Mouse (Mus musculus): ENCODE data around the gene Parp14. TPM values are rescaled to one million over a fixed set of nuclear protein-coding genes. Genes with fewer than 3 reads are reported as not detected.

Gene Parp14
- total RNA-seq, 4 experiments from 2014 or later, result 11.7 to 16.3 (median 15.5) TPM

DNA sequence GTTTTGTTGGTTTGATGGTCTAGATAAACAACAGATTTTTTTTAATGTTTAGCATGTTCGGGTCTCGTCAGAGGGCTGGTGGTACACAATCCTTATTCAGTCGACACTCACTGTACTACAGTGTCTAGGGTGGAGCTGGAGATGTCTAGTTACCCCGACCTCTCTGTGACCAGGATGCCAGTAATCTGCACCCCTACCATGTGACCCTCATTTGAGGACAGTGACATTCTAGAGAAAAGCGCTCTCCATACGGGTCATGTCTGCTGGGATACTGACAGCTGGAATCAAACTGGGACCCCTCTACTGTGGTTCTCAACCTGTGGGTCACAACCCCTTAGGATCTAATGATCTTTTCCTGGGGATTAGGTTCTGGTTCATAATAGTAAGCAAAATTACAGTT is 1.7 kb downstream of the Parp14 start:
- no peak for DNase-seq

DNA sequence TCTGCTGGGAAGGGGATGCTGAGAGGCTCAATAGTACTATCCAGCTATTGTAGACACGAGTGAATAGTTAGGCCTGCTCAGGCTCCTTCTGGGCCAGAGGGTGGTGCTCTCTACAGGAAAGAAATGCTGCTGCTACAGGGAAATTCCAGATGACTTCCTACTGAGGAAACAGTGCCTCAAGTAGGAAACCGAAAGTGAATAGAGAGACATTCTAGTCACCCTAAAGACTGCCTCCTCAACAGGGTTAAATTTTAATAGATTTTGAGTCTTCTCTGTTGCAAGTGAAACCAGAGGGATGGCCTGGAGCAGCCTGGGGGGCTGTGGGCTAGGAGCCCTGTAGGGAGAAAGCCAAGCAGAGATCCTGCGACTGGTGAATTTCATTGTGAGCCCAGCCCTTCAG is 2.2 kb downstream of the Parp14 start:
- DNase-seq, result no peak

DNA sequence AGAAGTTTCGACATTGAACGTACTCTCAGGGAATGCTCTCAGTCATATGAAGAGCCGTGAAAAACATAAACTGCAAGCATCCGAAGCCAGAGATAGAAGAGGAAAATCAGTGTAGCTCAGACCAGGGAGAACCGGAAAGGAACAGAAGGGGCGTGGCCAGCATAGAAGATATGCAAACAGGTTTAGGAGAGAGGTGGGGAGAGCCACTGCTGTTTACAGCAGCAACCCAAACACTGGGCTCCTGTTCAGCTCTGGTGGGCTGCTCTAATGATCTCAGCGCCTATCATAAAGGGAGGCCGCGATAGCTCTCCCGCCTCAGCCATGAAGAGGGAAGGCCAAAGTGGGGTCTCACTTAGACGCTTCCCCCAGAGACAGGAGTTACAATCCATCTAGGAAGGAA is 3.6 kb downstream of the Parp14 start:
- DNase-seq, result no peak

DNA sequence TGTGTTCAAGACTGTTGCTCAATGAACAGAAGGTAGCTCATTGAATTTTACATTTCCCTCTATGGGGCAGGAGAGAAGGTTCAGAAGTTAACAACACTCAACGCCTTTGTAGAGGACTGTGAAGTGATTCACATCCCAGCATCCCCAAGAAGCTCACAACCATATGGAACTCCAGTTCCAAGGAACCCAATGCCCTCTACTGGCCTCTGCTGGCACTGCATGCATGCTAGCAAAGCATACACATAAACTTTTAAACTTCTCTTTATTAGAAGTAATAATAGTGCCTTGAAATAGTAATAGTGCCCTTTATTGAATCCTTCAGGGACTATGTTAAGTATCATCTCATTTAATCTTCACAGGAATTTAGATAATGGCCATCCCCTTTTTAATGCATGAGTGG is 9.3 kb downstream of the Parp14 start:
- no peak for DNase-seq

DNA sequence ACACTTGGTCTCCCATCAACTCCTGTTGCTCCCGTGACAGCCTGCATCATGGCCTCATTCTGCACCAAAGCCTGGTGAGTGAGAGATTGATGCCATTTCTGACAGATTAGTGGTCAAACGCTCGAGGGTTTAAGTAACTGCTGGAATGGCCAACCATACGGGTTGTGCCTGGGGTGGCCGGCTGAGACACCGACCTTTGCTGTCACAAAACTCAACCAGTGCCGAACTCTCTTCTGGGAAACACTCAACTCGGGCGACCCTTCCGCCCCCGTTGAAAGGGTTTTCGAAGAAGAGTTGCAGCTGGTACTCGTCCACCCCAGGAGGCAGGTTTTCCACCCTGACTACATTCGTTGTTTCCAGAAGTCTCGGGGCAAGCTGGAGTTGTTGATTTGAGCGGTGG is 11.1 kb downstream of the Parp14 start:
- no peak for DNase-seq

DNA sequence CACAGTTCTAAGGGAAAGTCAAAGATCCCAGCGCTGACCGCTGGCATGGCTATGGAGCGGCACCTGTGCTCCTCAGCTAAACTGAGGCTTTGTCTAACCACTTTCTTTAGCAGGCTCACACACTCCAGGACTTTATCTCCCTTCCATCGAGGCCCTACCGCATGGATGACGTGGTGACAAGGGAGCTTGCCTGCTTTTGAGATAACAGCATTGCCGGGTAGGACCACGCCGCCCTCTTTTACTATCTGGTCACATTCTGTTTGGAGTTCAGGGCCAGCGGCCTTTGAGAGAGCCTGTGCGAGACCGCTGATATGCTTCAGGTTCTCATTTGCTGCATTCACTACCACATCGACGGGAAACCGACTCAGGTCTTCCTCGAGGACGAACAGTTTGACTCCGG is 14.6 kb downstream of the Parp14 start:
- no peak for DNase-seq

DNA sequence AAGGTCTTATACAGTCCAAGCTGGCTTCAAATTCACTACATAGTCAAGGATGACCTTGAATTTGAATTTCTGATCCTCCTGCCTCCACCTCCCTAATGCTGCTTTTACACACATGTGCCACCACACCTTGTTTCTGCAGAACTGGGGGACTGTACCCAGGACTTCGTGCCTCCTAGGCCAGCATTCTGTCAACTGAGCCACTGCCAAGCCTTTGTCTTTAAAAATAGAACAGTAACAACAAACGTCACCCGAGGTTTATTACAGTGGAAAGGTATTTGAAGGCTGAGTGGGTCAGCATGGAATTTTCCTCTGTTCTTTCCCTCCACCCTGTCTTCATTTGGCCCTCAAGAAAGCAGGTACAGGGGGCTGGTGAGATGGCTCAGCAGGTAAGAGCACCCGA is 15.5 kb downstream of the Parp14 start:
- DNase-seq, result no peak

DNA sequence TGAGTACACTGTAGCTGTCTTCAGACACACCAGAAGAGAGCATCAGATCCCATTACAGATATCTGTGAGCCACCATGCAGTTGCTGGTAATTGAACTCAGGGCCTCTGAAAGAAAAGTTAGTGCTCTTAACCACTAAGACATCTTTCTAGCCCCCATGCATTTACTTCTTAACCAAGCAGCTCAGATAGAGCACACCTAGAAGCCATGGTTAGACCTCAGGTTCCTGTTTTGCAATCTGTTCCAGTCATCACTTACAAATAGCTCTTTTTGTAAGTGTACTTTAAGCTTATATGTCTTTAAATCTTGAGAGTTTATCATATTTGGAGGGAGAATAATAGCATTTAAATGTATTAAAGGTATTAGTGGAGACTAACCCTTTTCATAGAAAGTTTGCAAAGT is 24.2 kb downstream of the Parp14 start:
- DNase-seq, result no peak

DNA sequence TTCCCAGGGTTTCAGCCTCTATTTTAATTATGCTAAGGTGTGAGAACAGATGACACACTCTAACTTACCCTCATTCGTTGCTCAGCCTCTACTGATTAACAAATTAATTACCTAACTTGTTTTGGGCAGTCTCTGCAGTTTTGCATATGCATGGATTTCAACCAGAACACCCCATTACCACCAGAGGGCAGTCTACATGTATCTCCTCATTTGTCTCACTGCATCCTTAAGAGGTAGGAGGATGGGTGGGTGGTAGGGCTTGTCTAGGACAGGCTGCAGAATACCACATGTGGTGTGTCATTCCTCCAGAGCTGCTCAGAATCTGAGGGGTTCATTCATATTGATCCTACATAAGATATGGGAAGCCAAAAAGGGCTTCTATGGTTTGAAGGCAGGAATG is 31.7 kb downstream of the Parp14 start:
- DNase-seq, result no peak

DNA sequence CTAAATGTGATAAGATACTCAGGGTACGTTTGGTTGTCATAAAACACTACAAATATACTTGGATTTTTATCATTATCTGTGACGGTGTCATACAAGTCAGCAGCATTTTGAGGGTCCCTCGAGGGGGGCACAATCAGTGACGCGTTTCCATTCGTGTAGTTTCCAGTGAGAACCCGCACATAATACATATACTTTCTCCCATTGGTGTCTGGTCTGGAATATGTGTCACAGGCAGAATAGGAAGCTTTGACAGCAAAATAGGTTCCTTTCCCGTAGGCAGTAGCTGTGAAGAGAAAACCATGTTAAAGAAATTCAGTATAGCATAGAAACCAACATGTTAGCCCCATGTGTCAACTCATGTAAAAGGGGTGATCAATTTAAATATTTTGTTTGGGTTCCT is 36.7 kb downstream of the Parp14 start:
- DNase-seq, result no peak

DNA sequence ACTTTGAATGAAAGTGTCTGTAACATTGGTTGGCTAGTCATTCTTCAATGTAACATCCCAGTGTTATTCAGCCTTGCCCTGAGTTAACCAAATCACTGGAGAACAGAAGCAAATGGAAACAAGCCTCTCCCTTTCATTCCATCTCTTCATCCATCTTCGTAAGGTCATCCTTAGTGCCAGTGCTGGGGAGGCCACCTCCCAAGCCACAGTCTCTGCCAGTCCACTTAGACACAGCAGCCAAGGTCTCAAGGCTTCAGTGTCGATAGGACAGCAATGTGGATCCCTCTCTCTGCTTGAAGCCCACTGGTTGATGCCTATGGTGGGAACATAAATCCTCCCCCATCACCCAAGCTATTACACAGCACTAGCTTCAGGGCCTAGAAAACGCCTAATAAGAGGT is 38.4 kb downstream of the Parp14 start:
- peak; percentile 53 for DNase-seq

DNA sequence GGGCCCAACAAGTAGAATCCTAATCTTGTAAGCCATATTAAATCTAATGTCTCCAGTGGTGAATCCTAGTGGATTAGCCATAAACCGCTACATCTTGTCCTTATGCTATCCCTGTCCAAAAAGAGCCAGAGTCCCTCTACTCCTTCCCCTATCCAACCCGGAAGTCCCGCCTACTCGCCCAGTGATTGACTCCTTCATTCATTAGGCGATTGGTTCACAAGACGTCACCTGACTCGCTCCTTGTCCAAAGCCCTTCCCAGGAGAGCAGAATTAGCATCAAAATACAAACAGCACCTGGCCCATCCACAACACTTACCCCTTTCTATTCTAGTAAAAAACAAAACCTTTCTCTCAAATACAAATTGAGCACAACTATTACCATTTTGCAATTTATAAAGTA is 41.3 kb downstream of the Parp14 start:
- no peak for DNase-seq

DNA sequence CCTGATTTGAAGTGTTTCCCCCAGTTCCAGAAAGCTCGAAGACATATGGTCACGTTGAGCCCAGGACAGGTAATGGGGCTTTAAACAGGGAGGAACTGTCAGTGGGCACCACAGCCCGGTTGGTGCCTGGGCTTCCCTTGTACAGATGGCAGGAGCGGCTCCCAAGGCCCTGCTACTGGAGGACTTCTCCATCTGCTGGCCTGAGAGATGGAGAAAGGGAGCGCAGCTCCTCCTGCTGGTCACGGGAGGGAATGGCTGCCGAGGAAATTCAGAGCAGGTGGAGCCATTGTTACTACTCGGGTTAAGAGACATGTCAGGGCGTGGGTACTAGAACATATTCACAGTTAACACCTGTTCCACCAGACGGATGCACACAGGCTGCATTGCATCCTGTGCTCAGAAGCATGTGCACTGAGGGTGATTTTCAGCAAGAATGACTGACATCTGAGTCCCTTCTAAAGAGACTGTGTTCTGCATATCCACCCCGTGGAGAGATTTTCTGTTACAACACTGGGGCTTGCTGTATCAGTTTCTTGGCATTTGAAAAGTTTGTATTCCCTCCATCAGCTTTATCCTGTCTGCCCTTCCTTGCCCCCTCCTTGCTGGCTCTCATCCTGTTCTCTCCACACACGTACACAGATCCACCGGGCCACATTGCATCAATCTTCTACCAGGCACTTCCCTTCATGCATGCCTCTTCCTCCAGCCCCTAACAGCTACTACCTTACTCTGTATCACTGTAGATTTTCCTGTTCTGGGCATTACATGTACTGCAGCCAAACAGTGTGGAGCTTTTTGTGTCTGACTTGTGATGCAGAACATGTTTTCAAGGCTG is 53.9 kb downstream of the Parp14 start:
- DNase-seq, result peak; percentile 70

DNA sequence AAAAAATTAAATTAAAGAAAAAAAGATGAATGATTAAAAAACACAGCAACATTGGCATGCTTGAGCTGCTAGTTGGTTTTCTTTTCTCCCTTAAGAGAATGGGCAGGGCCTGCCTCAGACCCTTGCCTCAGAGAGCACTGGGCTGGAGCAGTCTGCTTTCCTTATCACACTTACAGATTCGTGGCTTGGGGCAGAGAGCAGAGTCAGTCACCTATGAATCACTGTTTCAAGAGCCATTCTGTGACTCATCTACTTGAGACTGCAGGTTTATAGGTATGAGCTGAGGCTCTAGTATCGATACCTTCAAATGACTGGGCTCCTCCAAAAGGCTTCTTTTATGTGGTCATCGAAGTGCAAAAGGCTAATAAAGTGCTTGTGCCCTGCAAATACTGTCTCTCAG is 58.2 kb downstream of the Parp14 start:
- DNase-seq, result no peak

DNA sequence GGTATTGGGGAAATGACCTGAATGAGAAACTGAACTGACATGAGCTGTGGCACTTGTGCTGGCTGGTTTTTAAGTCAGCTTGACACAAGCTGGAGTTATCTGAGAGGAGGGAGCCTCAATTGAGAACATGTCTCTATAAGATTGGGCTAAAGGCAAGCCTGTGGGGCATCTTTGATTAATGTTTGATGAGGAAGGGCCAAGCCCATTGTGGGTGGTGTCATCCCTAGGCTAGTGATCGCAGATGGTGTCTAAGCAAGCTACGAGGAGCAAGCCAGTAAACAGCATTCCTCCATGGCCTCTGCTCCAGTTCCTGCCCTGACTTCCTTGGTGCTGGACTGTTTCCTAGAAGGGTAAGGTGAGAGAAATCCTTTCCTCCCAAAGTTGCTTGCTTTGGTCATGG is 62.5 kb downstream of the Parp14 start:
- no peak for DNase-seq

DNA sequence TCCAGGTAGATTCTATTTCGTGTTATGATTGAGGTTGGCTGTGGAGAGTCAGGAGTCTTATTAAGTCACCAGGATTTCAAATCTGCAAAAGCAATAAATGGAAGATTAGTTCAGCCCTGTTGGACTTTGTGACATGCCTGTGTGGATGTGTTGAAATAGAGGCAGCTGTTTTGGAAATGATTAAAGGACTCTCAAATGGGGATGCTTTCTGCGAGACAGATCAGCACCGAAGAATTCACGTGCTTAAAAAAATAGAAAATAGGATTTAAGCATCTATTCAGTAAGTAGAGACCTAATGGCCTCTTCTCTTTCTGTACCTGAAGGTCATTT is 63.7 kb downstream of the Parp14 start:
- DNase-seq, result no peak

DNA sequence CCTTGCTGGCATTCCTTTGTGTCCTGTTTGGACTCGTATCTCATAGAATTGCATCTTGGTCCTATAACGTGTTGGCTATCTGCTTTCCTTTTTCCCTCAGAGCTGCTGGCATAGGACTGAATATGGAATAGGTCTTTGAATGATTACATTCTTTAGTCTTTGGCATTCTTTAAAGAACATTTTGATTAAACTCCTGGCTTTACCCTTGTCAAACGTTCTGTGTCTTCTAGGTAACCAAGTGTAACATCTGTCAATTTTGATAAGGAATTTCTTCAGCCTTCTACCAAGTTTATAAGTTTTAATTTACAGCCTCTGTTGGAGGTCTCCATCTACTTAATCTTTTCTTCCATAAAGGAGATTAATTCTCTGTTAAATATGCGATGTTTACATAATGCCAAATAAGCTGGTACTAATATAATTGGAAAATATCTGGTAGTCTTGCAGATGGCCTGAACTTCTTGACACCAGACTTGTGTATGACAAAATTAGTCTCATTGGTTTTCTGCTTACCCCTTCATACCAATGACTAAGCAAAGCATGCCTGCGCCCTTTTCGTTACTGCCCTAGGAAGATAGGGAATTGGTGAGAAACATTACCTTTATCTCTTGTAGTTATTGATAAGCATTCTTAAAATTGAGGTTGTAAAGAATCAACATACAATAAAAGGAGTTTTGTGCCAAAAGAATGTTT is 64.2 kb downstream of the Parp14 start:
- no peak for DNase-seq

DNA sequence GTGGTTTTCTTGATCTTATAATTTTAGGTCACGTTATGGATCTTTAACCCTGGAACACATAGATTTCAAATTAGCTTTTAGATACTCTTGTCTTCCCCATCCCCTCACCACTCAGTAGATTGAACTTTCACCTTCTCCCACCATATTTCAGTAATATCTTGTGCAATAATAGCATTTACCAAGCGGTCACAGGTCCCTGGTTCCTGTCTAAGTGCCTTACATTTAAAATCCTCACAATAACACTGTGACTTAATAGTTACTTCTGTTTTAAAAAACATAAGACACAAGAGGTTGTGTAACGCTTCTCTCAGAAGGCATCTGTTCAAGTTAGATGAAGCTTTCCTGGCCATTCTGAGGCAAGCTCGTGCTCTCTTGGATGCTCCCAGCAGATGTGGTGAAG is 67.6 kb downstream of the Parp14 start:
- DNase-seq, result no peak

DNA sequence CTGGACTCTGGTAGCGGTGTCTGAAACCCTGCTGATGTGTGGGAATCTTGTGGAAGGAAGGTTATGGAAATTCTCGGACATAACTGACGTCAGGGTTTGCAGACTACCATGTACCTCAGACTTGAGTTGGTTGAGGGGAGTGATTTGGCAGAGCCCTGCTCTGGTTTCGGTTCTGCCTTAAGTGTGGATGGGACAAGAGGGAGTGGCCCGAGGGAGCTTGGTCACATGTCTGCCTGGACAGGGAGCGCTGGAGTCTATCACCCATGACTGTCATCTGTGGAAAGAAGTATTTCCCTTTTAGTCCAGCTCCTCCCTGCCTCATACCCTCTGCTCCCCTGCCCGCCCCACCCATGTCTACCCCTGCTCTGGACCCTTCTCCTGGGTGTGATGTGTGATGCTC is 69.2 kb downstream of the Parp14 start:
- no peak for DNase-seq

DNA sequence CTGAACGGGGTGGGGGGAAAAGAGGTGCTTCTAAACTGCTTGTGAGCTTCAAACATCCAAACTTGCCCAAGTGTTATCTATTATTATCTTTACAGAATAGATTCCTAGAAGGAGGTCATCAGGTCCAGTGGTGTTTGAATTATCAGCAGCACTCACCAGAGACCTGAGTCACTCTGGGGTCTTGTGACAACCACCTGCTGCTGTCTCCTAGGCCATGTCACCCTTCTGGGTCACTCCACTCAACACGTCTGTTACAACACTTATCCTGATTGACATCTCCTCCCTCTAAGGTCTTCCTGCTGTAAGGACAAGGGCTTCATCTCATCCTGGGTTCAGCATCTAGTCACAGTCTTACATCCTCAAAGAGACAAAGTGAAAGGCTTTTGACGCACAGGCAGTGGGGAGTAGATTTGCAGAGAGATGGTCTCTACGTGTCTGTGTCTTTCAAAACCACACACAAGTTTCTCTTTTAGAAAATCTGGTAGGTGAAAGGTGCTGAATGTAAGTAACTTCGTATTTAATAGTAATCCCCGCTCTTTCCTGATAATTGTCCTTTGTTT is 79.3 kb downstream of the Parp14 start:
- DNase-seq, result no peak

DNA sequence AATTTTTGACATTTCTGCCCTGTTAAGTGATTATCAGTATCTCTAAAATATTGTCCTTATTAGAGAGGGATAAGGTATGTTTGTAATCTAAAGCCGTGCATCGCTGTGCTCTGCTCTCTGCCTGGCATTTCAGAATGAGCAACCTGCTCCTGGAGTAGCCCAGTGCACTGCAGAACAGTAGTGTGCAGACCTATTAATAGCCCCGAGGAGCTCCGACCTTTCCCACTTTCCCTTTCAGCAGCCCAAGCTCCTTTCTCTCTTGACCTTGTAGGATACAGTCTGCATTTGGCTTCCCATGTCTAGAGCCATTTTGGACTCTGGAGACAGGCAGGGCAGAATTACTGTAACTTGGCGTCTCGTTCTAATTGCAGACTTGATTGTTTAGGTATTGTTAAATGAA is 83.0 kb downstream of the Parp14 start:
- DNase-seq, result no peak

DNA sequence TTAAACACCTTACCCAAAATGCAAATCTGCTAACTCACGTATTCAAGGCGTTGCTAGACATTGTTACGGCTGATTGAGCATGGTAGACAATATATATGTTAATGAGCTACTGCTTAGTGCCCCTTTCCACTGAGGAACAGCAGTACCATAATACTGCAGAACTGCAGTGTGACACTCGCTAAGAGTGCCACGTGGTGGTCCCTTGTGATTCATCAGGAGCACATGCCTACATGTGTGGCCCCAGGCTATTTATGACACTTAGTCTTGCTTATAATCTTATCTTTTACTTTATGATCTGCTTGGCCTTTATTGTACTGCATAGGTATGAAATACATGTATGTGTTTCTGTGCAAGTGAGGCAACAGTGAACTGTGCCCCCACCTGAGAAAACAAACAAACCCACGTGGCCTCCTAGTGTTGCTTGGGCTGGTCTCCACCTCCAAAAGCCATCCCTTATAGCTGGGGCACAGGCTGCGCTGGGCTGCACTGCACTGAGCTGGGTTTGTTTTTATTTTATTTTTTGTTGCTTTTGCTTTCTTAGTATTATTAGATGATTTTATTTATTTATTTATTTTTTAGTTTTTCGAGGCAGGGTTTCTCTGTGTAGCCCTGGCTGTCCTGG is 83.7 kb downstream of the Parp14 start:
- no peak for DNase-seq

DNA sequence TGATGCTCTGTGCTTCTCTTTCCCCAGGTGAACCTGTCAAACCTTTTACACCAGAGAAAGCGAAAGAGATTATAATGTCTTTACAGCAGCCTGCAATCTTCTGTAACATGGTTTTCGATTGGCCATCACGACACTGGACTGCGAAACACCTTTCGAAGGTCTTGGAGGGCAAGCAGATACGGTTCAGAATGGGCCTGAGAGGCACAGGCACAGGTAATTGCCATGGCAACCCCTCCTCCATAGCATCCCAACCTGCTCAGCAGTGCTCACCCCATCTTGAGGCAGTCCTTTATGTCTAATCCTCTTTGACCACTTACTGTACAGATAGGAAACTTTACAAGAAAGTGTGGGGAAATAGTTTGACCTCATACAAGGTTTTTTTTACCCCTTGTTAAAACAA is 84.2 kb downstream of the Parp14 start:
- no peak for DNase-seq
